In genomic region chrX:103821832-103822196, GRCm38 (mm10) we compare ENCODE assay signal across 7 mouse cellular contexts. TPM values are rescaled to one million over a fixed set of nuclear protein-coding genes. Genes with fewer than 3 reads are reported as not detected.
A peak's percentile ranks its signal among the peaks of the same experiment; 100 is the strongest.
DNase-seq lines count a peak whose midpoint lies in the region; ATAC-seq lines count a peak whose summit lies in the region.

Gene Slc16a2 (minus strand): TSS chrX:103821983.

- peak within 1 kb of the TSS; percentile 84 for H3K27ac ChIP-seq in limb, embryonic 11.5 days (replicated peaks; ENCODE audit: low read depth, low read length)
- H3K27ac ChIP-seq in midbrain, embryonic 12.5 days (replicated peaks), result peak within 1 kb of the TSS; percentile 66

- H3K4me1 ChIP-seq in limb, embryonic 11.5 days (ENCODE audit: control insufficient read depth, insufficient read depth, low read length), result no peaks in the 10 kb centered on the region
- H3K4me1 ChIP-seq in midbrain, embryonic 12.5 days, result peaks cover 7% of the 10 kb centered on the region

- peak; percentile 61 for DNase-seq in adrenal gland, postnatal 25 days
- DNase-seq in embryo, embryonic 11 days, result peak; percentile 78
- DNase-seq in heart, adult 18-20 months, result peak; percentile 64 to 72
- DNase-seq in kidney, adult 11 months, result peak; percentile 57
- DNase-seq in limb, embryonic 11.5 days (ENCODE audit: low spot score), result peak; percentile 74
- DNase-seq in skeletal muscle tissue, adult 2 months (ENCODE audit: low read depth, low spot score), result peak; percentile 47

- WGBS in limb, embryonic 11.5 days, result 10% methylated on average over 11 of the region's 17 CpGs
- WGBS in midbrain, embryonic 12.5 days, result 7% methylated on average over 11 of the region's 17 CpGs

- H3K4me2 ChIP-seq in limb, embryonic 11.5 days (ENCODE audit: low read depth, severe bottlenecking), result peak within 1 kb of the TSS; percentile 69
- peak within 1 kb of the TSS; percentile 77 for H3K4me2 ChIP-seq in midbrain, embryonic 12.5 days (replicated peaks)

- peak within 1 kb of the TSS; percentile 53 for H3K9ac ChIP-seq in limb, embryonic 11.5 days (ENCODE audit: low read length)
- peak within 1 kb of the TSS; percentile 66 for H3K9ac ChIP-seq in midbrain, embryonic 12.5 days (replicated peaks)

- peaks cover 39% of the 10 kb centered on the region for H3K27me3 ChIP-seq in limb, embryonic 11.5 days (ENCODE audit: control insufficient read depth, insufficient read depth, low read length)
- H3K27me3 ChIP-seq in midbrain, embryonic 12.5 days, result peaks cover 82% of the 10 kb centered on the region

- no peaks in the 10 kb centered on the region for H3K36me3 ChIP-seq in limb, embryonic 11.5 days (ENCODE audit: control insufficient read depth, insufficient read depth, low read length)
- no peaks in the 10 kb centered on the region for H3K36me3 ChIP-seq in midbrain, embryonic 12.5 days

- no peaks in the 10 kb centered on the region for H3K9me3 ChIP-seq in limb, embryonic 11.5 days (ENCODE audit: control insufficient read depth, low read length)
- no peaks in the 10 kb centered on the region for H3K9me3 ChIP-seq in midbrain, embryonic 12.5 days

- peak; percentile 77 for ATAC-seq in limb, embryonic 11.5 days (ENCODE audit: insufficient number of reproducible peaks, low FRiP score, low TSS enrichment, low read depth)
- ATAC-seq in midbrain, embryonic 12.5 days (ENCODE audit: low FRiP score, low read depth), result peak; percentile 92

- peak within 1 kb of the TSS; percentile 53 for H3K4me3 ChIP-seq in limb, embryonic 11.5 days (ENCODE audit: low read depth, low read length)
- H3K4me3 ChIP-seq in midbrain, embryonic 12.5 days, result peak within 1 kb of the TSS; percentile 55

RNA-seq across cellular contexts. Expression of gene Slc16a2, which starts in this region (rescaled TPM):
- total RNA-seq in adrenal gland, postnatal 25 days (2021), result 41.4 and 47.5 TPM in 2 replicates
- 1 to 10 TPM; 6.6 to 7.0 TPM for total RNA-seq in heart, adult 18-20 months (2021)
- 22.7 and 25.7 TPM in 2 replicates for polyA plus RNA-seq in limb, embryonic 11.5 days (2014; fragmentation: Nextera tagmentation; extraction: Ambion mirVana)
- polyA plus RNA-seq in midbrain, embryonic 12.5 days (2016; fragmentation: Nextera tagmentation; extraction: Ambion mirVana), result 12.6 and 16.9 TPM in 2 replicates

Comparison
In these comparisons a context has a peak if more than half of its experiments do, and no peak if none do; other contexts are left out.
1. Peak in every context shown above with its lines: DNase-seq, ATAC-seq, H3K4me3 ChIP-seq and H3K27ac ChIP-seq.